Mouse (Mus musculus) limb, embryonic 13.5 days (tissue): Measurements from ENCODE around the gene Gm49322. TPM values are rescaled to one million over a fixed set of nuclear protein-coding genes. Genes with fewer than 3 reads are reported as not detected.
A peak's percentile ranks its signal among the peaks of the same experiment; 100 is the strongest.

ENCODE experiments used
- ATAC-seq: fragments of 200-750 bp; cut with Nextera tagmentation; 2 replicates; pipeline ENCODE4 v1.8.0; 2017; ENCODE audit warnings: low read depth, moderate number of reproducible peaks, moderate TSS enrichment; ENCODE audit not compliant: low FRiP score
- H3K27ac ChIP-seq: fragments of 300-500 bp; sonication (generic); 2 replicates; pipeline ENCODE4 v1.5.1; 2015; ENCODE audit warnings: inconsistent platforms, mild to moderate bottlenecking, moderate library complexity
- H3K27me3 ChIP-seq: fragments of 300-500 bp; sonication (generic); 2 replicates; pipeline ENCODE4 v1.6.1; 2015; ENCODE audit warnings: mild to moderate bottlenecking, inconsistent platforms
- H3K36me3 ChIP-seq: fragments of 300-500 bp; sonication (generic); 2 replicates; pipeline ENCODE4 v1.6.1; 2015; ENCODE audit warnings: inconsistent platforms, mild to moderate bottlenecking, moderate library complexity
- H3K4me1 ChIP-seq: fragments of 300-500 bp; sonication (generic); 2 replicates; pipeline ENCODE4 v1.6.1; 2015; ENCODE audit warnings: inconsistent platforms
- H3K4me2 ChIP-seq: fragments of 300-500 bp; sonication (generic); replicated peaks from 2 replicates; pipeline ENCODE4 v1.6.1; 2015; ENCODE audit warnings: inconsistent platforms, mild to moderate bottlenecking, moderate library complexity
- H3K4me3 ChIP-seq: fragments of 300-500 bp; sonication (generic); 2 replicates; pipeline ENCODE4 v1.5.1; 2015; ENCODE audit warnings: moderate library complexity, mild to moderate bottlenecking, inconsistent platforms
- H3K9ac ChIP-seq: fragments of 300-500 bp; sonication (generic); 2 replicates; pipeline ENCODE4 v1.6.1; 2015; ENCODE audit warnings: mild to moderate bottlenecking, inconsistent platforms
- H3K9me3 ChIP-seq: fragments of 300-500 bp; sonication (generic); 2 replicates; pipeline ENCODE4 v1.6.1; 2016; ENCODE audit warnings: inconsistent platforms
- WGBS: fragments of 180-500 bp; shearing (Covaris S2); methylation state at CpG from one replicate; pipeline ENCODE4 v1.1.7; 2015; 5-methylcytosine and 5-hydroxymethylcytosine counted together
- polyA plus RNA-seq: library from polyadenylated mRNA; unstranded; fragments of >200 nt; fragmentation: Nextera tagmentation; extraction: Ambion mirVana; gene quantifications from 2 replicates; pipeline ENCODE4 v1.2.1, GENCODE M21; 2015

Gm49322 gene
- polyA plus RNA-seq, 1 experiment from 2014 or later = 5.6 TPM

- Histone ChIP-seq H3K4me2 (no peak overlapping the region), H3K9ac (no peak overlapping the region), H3K27ac (no peak overlapping the region), H3K4me3 (no peak overlapping the region), H3K9me3 (no peaks in the 10 kb centered on the region), H3K36me3 (peaks cover 53% of the 10 kb centered on the region), H3K27me3 (no peaks in the 10 kb centered on the region), H3K4me1 (peaks cover 14% of the 10 kb centered on the region)
- ATAC-seq = no peak
- 92% methylated on average over 10 of the region's 10 CpGs for WGBS
Observed at GRCm38 (mm10) chr10:80650392-80650791, 44.6 kb downstream of the Gm49322 start.

- Histone ChIP-seq H3K36me3 (peaks cover 27% of the 10 kb centered on the region), H3K4me3 (no peak overlapping the region), H3K9ac (0 out of 2 replicates have a peak overlapping the region, but pooled peaks have one; percentile 4), H3K4me2 (no peak overlapping the region), H3K27me3 (no peaks in the 10 kb centered on the region), H3K9me3 (no peaks in the 10 kb centered on the region), H3K4me1 (peaks cover 28% of the 10 kb centered on the region), H3K27ac (no peak overlapping the region)
- 86% methylated on average over 6 of the region's 6 CpGs for WGBS
- ATAC-seq = no peak
Observed at GRCm38 (mm10) chr10:80653156-80653720, 47.4 kb downstream of the Gm49322 start.

GRCm38 (mm10) chr10:80654866-80655265 lies 49.0 kb downstream of the Gm49322 start:
- peaks cover 29% of the 10 kb centered on the region for H3K4me1 ChIP-seq
- no peak for ATAC-seq
- no peaks in the 10 kb centered on the region for H3K27me3 ChIP-seq
- no peaks in the 10 kb centered on the region for H3K9me3 ChIP-seq
- peak overlapping the region; percentile 71 for H3K4me3 ChIP-seq
- H3K27ac ChIP-seq = no peak overlapping the region
- 84% methylated on average over 6 of the region's 6 CpGs for WGBS
- H3K9ac ChIP-seq = peak overlapping the region; percentile 94
- H3K4me2 ChIP-seq = peak overlapping the region; percentile 90
- peaks cover 16% of the 10 kb centered on the region for H3K36me3 ChIP-seq

- Histone ChIP-seq H3K27me3 (no peaks in the 10 kb centered on the region), H3K36me3 (peaks cover 12% of the 10 kb centered on the region), H3K4me1 (peaks cover 29% of the 10 kb centered on the region), H3K4me2 (peak overlapping the region; percentile 90), H3K9ac (peak overlapping the region; percentile 94), H3K9me3 (no peaks in the 10 kb centered on the region), H3K27ac (peak overlapping the region; percentile 59; the same call in 1 of the 2 replicates), H3K4me3 (peak overlapping the region; percentile 71)
- 1% methylated on average over 12 of the region's 12 CpGs for WGBS
- peak; percentile 51 for ATAC-seq
Observed at GRCm38 (mm10) chr10:80655406-80656129, 49.7 kb downstream of the Gm49322 start.

GRCm38 (mm10) chr10:80656130-80656862 lies 50.5 kb downstream of the Gm49322 start:
- H3K4me1 ChIP-seq = peaks cover 29% of the 10 kb centered on the region
- peaks cover 6% of the 10 kb centered on the region for H3K36me3 ChIP-seq
- H3K4me2 ChIP-seq = peak overlapping the region; percentile 90
- H3K4me3 ChIP-seq = peak overlapping the region; percentile 71
- peak overlapping the region; percentile 94 for H3K9ac ChIP-seq
- peak overlapping the region; percentile 88; the same call in 1 of the 2 replicates for H3K27ac ChIP-seq
- no peaks in the 10 kb centered on the region for H3K9me3 ChIP-seq
- under 1% methylated on average over 68 of the region's 72 CpGs for WGBS
- peak; percentile 88 for ATAC-seq
- H3K27me3 ChIP-seq = no peaks in the 10 kb centered on the region

- no peak for ATAC-seq
- Histone ChIP-seq H3K4me2 (peak within 1 kb of the TSS; percentile 90), H3K4me3 (peak within 1 kb of the TSS; percentile 71), H3K9me3 (no peaks in the 10 kb centered on the region), H3K4me1 (peaks cover 29% of the 10 kb centered on the region), H3K36me3 (peaks cover 3% of the 10 kb centered on the region), H3K27me3 (no peaks in the 10 kb centered on the region), H3K27ac (peak within 1 kb of the TSS; percentile 88; the same call in 1 of the 2 replicates), H3K9ac (peak within 1 kb of the TSS; percentile 94)
- WGBS = 22% methylated on average over 15 of the region's 15 CpGs
Observed at GRCm38 (mm10) chr10:80656863-80657623, 51.2 kb downstream of the Gm49322 start, which contains the start of gene Btbd2. Gene Btbd2 (minus strand): TSS chr10:80657071.

GRCm38 (mm10) chr10:80658194-80658840 lies 52.5 kb downstream of the Gm49322 start:
- Histone ChIP-seq H3K27ac (no peak overlapping the region), H3K36me3 (no peaks in the 10 kb centered on the region; the same call in 1 of the 2 replicates), H3K4me3 (no peak overlapping the region), H3K4me2 (no peak overlapping the region), H3K4me1 (peaks cover 31% of the 10 kb centered on the region), H3K9me3 (no peaks in the 10 kb centered on the region), H3K27me3 (no peaks in the 10 kb centered on the region), H3K9ac (no peak overlapping the region)
- WGBS = 75% methylated on average over 14 of the region's 14 CpGs
- no peak for ATAC-seq

- WGBS = 64% methylated on average over 4 of the region's 4 CpGs
- H3K4me2 ChIP-seq = peak overlapping the region; percentile 38; the same call in 1 of the 2 replicates
- no peak for ATAC-seq
- H3K36me3 ChIP-seq = no peaks in the 10 kb centered on the region
- peaks cover 36% of the 10 kb centered on the region for H3K4me1 ChIP-seq
- no peak overlapping the region for H3K9ac ChIP-seq
- no peaks in the 10 kb centered on the region for H3K27me3 ChIP-seq
- H3K9me3 ChIP-seq = no peaks in the 10 kb centered on the region
- no peak overlapping the region; the same call in 1 of the 2 replicates for H3K27ac ChIP-seq
- H3K4me3 ChIP-seq = no peak overlapping the region
Observed at GRCm38 (mm10) chr10:80658841-80659202, 53.0 kb downstream of the Gm49322 start.

GRCm38 (mm10) chr10:80659213-80659612 lies 53.4 kb downstream of the Gm49322 start:
- Histone ChIP-seq H3K36me3 (no peaks in the 10 kb centered on the region), H3K4me1 (peaks cover 38% of the 10 kb centered on the region), H3K9me3 (no peaks in the 10 kb centered on the region), H3K27ac (no peak overlapping the region; the same call in 1 of the 2 replicates), H3K27me3 (no peaks in the 10 kb centered on the region), H3K4me3 (no peak overlapping the region), H3K4me2 (peak overlapping the region; percentile 38), H3K9ac (no peak overlapping the region)
- WGBS = 16% methylated on average over 10 of the region's 10 CpGs
- ATAC-seq = no peak

- 37% methylated on average over 5 of the region's 5 CpGs for WGBS
- H3K27me3 ChIP-seq = no peaks in the 10 kb centered on the region
- H3K9me3 ChIP-seq = no peaks in the 10 kb centered on the region
- H3K9ac ChIP-seq = no peak overlapping the region
- H3K27ac ChIP-seq = no peak overlapping the region
- H3K4me3 ChIP-seq = no peak overlapping the region
- no peak for ATAC-seq
- H3K36me3 ChIP-seq = peaks cover 8% of the 10 kb centered on the region
- peaks cover 42% of the 10 kb centered on the region for H3K4me1 ChIP-seq
- H3K4me2 ChIP-seq = no peak overlapping the region
Observed at GRCm38 (mm10) chr10:80661149-80661548, 55.3 kb downstream of the Gm49322 start.

- WGBS = 22% methylated on average over 5 of the region's 5 CpGs
- no peak for ATAC-seq
- Histone ChIP-seq H3K27me3 (no peaks in the 10 kb centered on the region), H3K4me2 (no peak overlapping the region), H3K27ac (peak overlapping the region; percentile 79; the same call in 1 of the 2 replicates), H3K4me3 (no peak overlapping the region), H3K9ac (no peak overlapping the region), H3K4me1 (peaks cover 33% of the 10 kb centered on the region), H3K9me3 (no peaks in the 10 kb centered on the region), H3K36me3 (peaks cover 33% of the 10 kb centered on the region)
Observed at GRCm38 (mm10) chr10:80663485-80664196, 57.8 kb downstream of the Gm49322 start.
